10 mouse cellular contexts compared by ENCODE assay signal in the genomic region with DNA sequence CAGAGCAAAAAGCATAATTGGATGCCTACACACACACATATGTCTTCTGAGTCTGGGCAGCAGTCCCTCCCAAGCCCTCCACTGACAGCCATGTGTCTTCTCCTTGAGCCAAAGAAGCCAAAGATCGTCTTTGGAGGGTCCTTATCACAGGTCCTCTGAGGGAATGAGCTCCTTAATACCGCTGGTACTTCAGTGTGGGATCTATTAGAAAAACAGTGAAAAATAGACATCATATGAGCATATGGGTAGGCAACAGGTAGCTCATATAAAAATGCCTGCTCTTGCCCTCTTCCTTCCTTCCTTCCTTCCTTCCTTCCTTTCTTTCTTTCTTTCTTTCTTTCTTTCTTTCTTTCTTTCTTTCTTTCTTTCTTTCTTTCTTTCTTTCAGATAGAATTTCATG. TPM values are rescaled to one million over a fixed set of nuclear protein-coding genes. Genes with fewer than 3 reads are reported as not detected.
"Had no signal": no experiment of that assay in that cellular context is flagged by ENCODE, and none has a peak within 500 bp of the region (broad histone marks: within the 10 kb centered on the region; RNA-seq: fewer than 3 reads in every experiment).

No protein-coding gene starts in this region.

RNA-seq across cellular contexts. Expression of a gene that starts 2.2 kb away (rescaled TPM):
- total RNA-seq: megakaryocyte progenitor cell, adult 5-6 weeks had no signal
- polyA plus RNA-seq: testis, adult 2 months; urinary bladder, adult 2 months had no signal

RNA-seq across cellular contexts. Expression of a gene that starts 8.4 kb away (rescaled TPM):
- total RNA-seq: layer of hippocampus, adult 18-20 months; layer of hippocampus, postnatal 14 days; left cerebral cortex, adult 8-10 months; left cerebral cortex, postnatal 14 days; left cerebral cortex, postnatal 4 days; megakaryocyte progenitor cell, adult 5-6 weeks had no signal
- polyA plus RNA-seq: lung, adult 2 months; testis, adult 2 months had no signal

RNA-seq across cellular contexts. Expression of a gene that starts 15.3 kb away (rescaled TPM):
- total RNA-seq: megakaryocyte progenitor cell, adult 5-6 weeks had no signal
- polyA plus RNA-seq: limb, embryonic 12.5 days; testis, adult 2 months; urinary bladder, adult 2 months had no signal
